Mouse (Mus musculus): ENCODE results near the gene Senp7.

DNA sequence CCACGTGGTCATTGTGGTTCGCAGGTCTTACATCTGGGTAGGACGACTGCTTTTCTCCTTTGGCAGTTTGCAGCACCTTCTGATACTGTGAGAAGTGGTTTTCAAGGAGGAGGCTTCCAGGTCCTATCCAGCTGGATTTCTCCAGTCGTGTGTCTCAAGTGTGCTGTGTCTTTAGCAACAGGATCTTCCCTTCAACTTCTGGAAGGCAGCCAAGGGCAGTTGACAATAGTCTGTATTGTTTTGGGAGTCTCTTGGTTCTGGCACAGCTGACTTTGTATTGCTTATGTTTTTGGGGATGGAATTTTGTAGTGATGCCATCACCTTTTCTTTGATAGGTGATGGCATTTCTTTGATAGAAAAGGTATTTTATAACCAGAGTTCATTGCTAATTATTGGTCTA is 86.0 kb downstream of the Senp7 start:
- no peak for TF ChIP-seq CTCF (IDR thresholded peaks at IDR 0.05; ENCODE audit: extremely low read depth, insufficient read depth, insufficient read length, insufficient replicate concordance)
- no peak for TF ChIP-seq POLR2A (IDR thresholded peaks at IDR 0.05; ENCODE audit: low read depth, low read length)

All from spleen, adult 2 months (tissue).